Mouse (Mus musculus) embryonic facial prominence, embryonic 10.5 days (tissue): ENCODE measurements around the gene Fam160a1. TPM values are rescaled to one million over a fixed set of nuclear protein-coding genes. Genes with fewer than 3 reads are reported as not detected.

ENCODE experiments used
- DNase-seq: peaks from one replicate; pipeline ENCODE4 v3.0.0-alpha.2; 2017; ENCODE audit warnings: low spot score
- H3K27ac ChIP-seq: fragments of 300-500 bp; sonication (generic); replicated peaks from 2 replicates; pipeline ENCODE4 v1.5.1; 2016; ENCODE audit warnings: mild to moderate bottlenecking
- H3K27me3 ChIP-seq: fragments of 300-500 bp; sonication (generic); replicated peaks from 2 replicates; pipeline ENCODE4 v1.6.1; 2016; ENCODE audit warnings: low read depth, mild to moderate bottlenecking; ENCODE audit not compliant: poor library complexity, severe bottlenecking
- H3K36me3 ChIP-seq: fragments of 300-500 bp; sonication (generic); replicated peaks from 2 replicates; pipeline ENCODE4 v1.6.1; 2016; ENCODE audit warnings: mild to moderate bottlenecking, moderate library complexity
- H3K4me1 ChIP-seq: fragments of 300-500 bp; sonication (generic); 2 replicates; pipeline ENCODE4 v1.6.1; 2016
- H3K4me3 ChIP-seq: fragments of 300-500 bp; sonication (generic); 2 replicates; pipeline ENCODE4 v1.5.1; 2016; ENCODE audit warnings: mild to moderate bottlenecking, moderate library complexity
- H3K9me3 ChIP-seq: fragments of 300-500 bp; sonication (generic); 2 replicates; pipeline ENCODE4 v1.6.1; 2016; ENCODE audit warnings: mild to moderate bottlenecking
- WGBS: fragments of 180-500 bp; shearing (Covaris S2); methylation state at CpG from one replicate; pipeline ENCODE4 v1.1.7; 2016; 5-methylcytosine and 5-hydroxymethylcytosine counted together
- polyA plus RNA-seq: library from polyadenylated mRNA; unstranded; fragments of >200 nt; fragmentation: Nextera tagmentation; extraction: Ambion mirVana; gene quantifications from 2 replicates; pipeline ENCODE4 v1.2.1, GENCODE M21; 2016

Gene Fam160a1
- polyA plus RNA-seq, 1 experiment from 2014 or later, result 1.7 TPM

GRCm38 (mm10) chr3:85773425-85773824 lies 43.7 kb downstream of the Fam160a1 start:
- no peaks in the 10 kb centered on the region for H3K4me1 ChIP-seq
- H3K27me3 ChIP-seq, result no peaks in the 10 kb centered on the region
- no peak overlapping the region for H3K4me3 ChIP-seq
- no peaks in the 10 kb centered on the region for H3K9me3 ChIP-seq
- no peak for DNase-seq
- H3K27ac ChIP-seq, result no peak overlapping the region
- H3K36me3 ChIP-seq, result no peaks in the 10 kb centered on the region
- 46% methylated on average over 3 of the region's 3 CpGs for WGBS

- Histone ChIP-seq H3K9me3 (no peaks in the 10 kb centered on the region), H3K4me1 (peaks cover 6% of the 10 kb centered on the region; the same call in 1 of the 2 replicates), H3K27ac (no peak overlapping the region), H3K4me3 (no peak overlapping the region), H3K27me3 (no peaks in the 10 kb centered on the region), H3K36me3 (no peaks in the 10 kb centered on the region)
- WGBS, result 69% methylated on average over 7 of the region's 7 CpGs
- DNase-seq, result no peak
These were observed 52.2 kb downstream of the Fam160a1 start for GRCm38 (mm10) chr3:85764937-85765337.

- H3K27ac ChIP-seq, result no peak overlapping the region
- 69% methylated on average over 18 of the region's 18 CpGs for WGBS
- no peaks in the 10 kb centered on the region for H3K27me3 ChIP-seq
- no peaks in the 10 kb centered on the region for H3K9me3 ChIP-seq
- H3K4me3 ChIP-seq, result no peak overlapping the region
- DNase-seq, result no peak
- peaks cover 6% of the 10 kb centered on the region; the same call in 1 of the 2 replicates for H3K4me1 ChIP-seq
- H3K36me3 ChIP-seq, result no peaks in the 10 kb centered on the region
These were observed 52.9 kb downstream of the Fam160a1 start for GRCm38 (mm10) chr3:85764008-85764834.

GRCm38 (mm10) chr3:85757944-85758343 lies 59.1 kb downstream of the Fam160a1 start:
- H3K9me3 ChIP-seq, result no peaks in the 10 kb centered on the region
- no peak overlapping the region for H3K4me3 ChIP-seq
- DNase-seq, result no peak
- 83% methylated on average over 2 of the region's 2 CpGs for WGBS
- no peak overlapping the region for H3K27ac ChIP-seq
- no peaks in the 10 kb centered on the region for H3K36me3 ChIP-seq
- no peaks in the 10 kb centered on the region for H3K27me3 ChIP-seq
- H3K4me1 ChIP-seq, result peaks cover 17% of the 10 kb centered on the region

GRCm38 (mm10) chr3:85757435-85757834 lies 59.7 kb downstream of the Fam160a1 start:
- Histone ChIP-seq H3K4me1 (peaks cover 21% of the 10 kb centered on the region), H3K27ac (no peak overlapping the region), H3K36me3 (no peaks in the 10 kb centered on the region), H3K27me3 (no peaks in the 10 kb centered on the region), H3K4me3 (no peak overlapping the region), H3K9me3 (no peaks in the 10 kb centered on the region)
- DNase-seq, result no peak
- 88% methylated on average over 4 of the region's 4 CpGs for WGBS

- Histone ChIP-seq H3K36me3 (no peaks in the 10 kb centered on the region), H3K27me3 (no peaks in the 10 kb centered on the region), H3K9me3 (no peaks in the 10 kb centered on the region), H3K4me3 (no peak overlapping the region), H3K27ac (no peak overlapping the region), H3K4me1 (peaks cover 19% of the 10 kb centered on the region)
- no peak for DNase-seq
- 58% methylated on average over 4 of the region's 4 CpGs for WGBS
These were observed 67.7 kb downstream of the Fam160a1 start for GRCm38 (mm10) chr3:85749348-85749747.

- WGBS, result 29% methylated on average over 4 of the region's 4 CpGs
These were observed 68.2 kb downstream of the Fam160a1 start for GRCm38 (mm10) chr3:85748863-85749262.

GRCm38 (mm10) chr3:85746116-85746515 lies 71.0 kb downstream of the Fam160a1 start:
- H3K36me3 ChIP-seq, result no peaks in the 10 kb centered on the region
- H3K27me3 ChIP-seq, result no peaks in the 10 kb centered on the region
- no peak overlapping the region for H3K27ac ChIP-seq
- no peak overlapping the region for H3K4me3 ChIP-seq
- no peaks in the 10 kb centered on the region for H3K9me3 ChIP-seq
- no peak for DNase-seq
- H3K4me1 ChIP-seq, result peaks cover 11% of the 10 kb centered on the region
- WGBS, result 74% methylated on average over 4 of the region's 4 CpGs

More at GRCm38 (mm10) chr3:85748863-85749262, 68.2 kb downstream of the Fam160a1 start:
- no peaks in the 10 kb centered on the region for H3K27me3 ChIP-seq
- DNase-seq, result no peak
- H3K36me3 ChIP-seq, result no peaks in the 10 kb centered on the region
- H3K4me1 ChIP-seq, result peaks cover 19% of the 10 kb centered on the region
- no peak overlapping the region for H3K27ac ChIP-seq
- no peaks in the 10 kb centered on the region for H3K9me3 ChIP-seq
- no peak overlapping the region for H3K4me3 ChIP-seq

GRCm38 (mm10) chr3:85741767-85742166 lies 75.3 kb downstream of the Fam160a1 start:
- Histone ChIP-seq H3K27ac (no peak overlapping the region), H3K4me3 (no peak overlapping the region), H3K36me3 (no peaks in the 10 kb centered on the region), H3K4me1 (no peaks in the 10 kb centered on the region), H3K9me3 (no peaks in the 10 kb centered on the region), H3K27me3 (no peaks in the 10 kb centered on the region)
- DNase-seq, result no peak
- WGBS, result 86% methylated on average over 3 of the region's 3 CpGs

- Histone ChIP-seq H3K27ac (no peak overlapping the region), H3K4me1 (no peaks in the 10 kb centered on the region), H3K4me3 (no peak overlapping the region), H3K9me3 (no peaks in the 10 kb centered on the region), H3K27me3 (no peaks in the 10 kb centered on the region), H3K36me3 (no peaks in the 10 kb centered on the region)
- DNase-seq, result no peak
- 71% methylated on average over 3 of the region's 3 CpGs for WGBS
These were observed 78.5 kb downstream of the Fam160a1 start for GRCm38 (mm10) chr3:85738591-85738990.

GRCm38 (mm10) chr3:85733939-85734729 lies 83.0 kb downstream of the Fam160a1 start:
- DNase-seq, result no peak
- H3K36me3 ChIP-seq, result no peaks in the 10 kb centered on the region
- no peaks in the 10 kb centered on the region for H3K4me1 ChIP-seq
- H3K9me3 ChIP-seq, result no peaks in the 10 kb centered on the region
- H3K27ac ChIP-seq, result no peak overlapping the region
- H3K27me3 ChIP-seq, result 0 out of 2 replicates have a peak, but pooled peaks cover 5% of the 10 kb centered on the region
- WGBS, result 75% methylated on average over 5 of the region's 5 CpGs
- H3K4me3 ChIP-seq, result no peak overlapping the region

GRCm38 (mm10) chr3:85727171-85727570 lies 89.9 kb downstream of the Fam160a1 start:
- 43% methylated on average over 2 of the region's 2 CpGs for WGBS

More at GRCm38 (mm10) chr3:85727171-85727570, 89.9 kb downstream of the Fam160a1 start:
- H3K27me3 ChIP-seq, result 0 out of 2 replicates have a peak, but pooled peaks cover 5% of the 10 kb centered on the region
- DNase-seq, result no peak
- no peak overlapping the region for H3K4me3 ChIP-seq
- H3K9me3 ChIP-seq, result no peaks in the 10 kb centered on the region
- no peak overlapping the region for H3K27ac ChIP-seq
- 0 out of 2 replicates have a peak, but pooled peaks cover 3% of the 10 kb centered on the region for H3K4me1 ChIP-seq
- H3K36me3 ChIP-seq, result no peaks in the 10 kb centered on the region
